ENCODE assay signal across 13 mouse cellular contexts in genomic region chr5:54001021-54001420, GRCm38 (mm10). TPM values are rescaled to one million over a fixed set of nuclear protein-coding genes. Genes with fewer than 3 reads are reported as not detected.
DNase-seq lines count a peak whose midpoint lies in the region; ATAC-seq and TF ChIP-seq lines count a peak whose summit lies in the region.
"Had no signal": no experiment of that assay in that cellular context is flagged by ENCODE, and none has a peak within 500 bp of the region (broad histone marks: within the 10 kb centered on the region; RNA-seq: fewer than 3 reads in every experiment).

No protein-coding gene starts in this region.

- no peak overlapping the region for H3K9ac ChIP-seq in heart, embryonic 11.5 days (ENCODE audit: low read depth, low read length)
- H3K9ac ChIP-seq in kidney, embryonic 16.5 days (replicated peaks; ENCODE audit: low read length) = no peak overlapping the region
- no peak overlapping the region; the same call in 1 of the 2 replicates for H3K9ac ChIP-seq in stomach, embryonic 14.5 days (replicated peaks; ENCODE audit: low read depth, low read length)
- H3K9ac ChIP-seq in stomach, postnatal 0 days (ENCODE audit: low read length) = no peak overlapping the region
- H3K9ac ChIP-seq: liver, embryonic 13.5 days had no signal

- WGBS in heart, embryonic 11.5 days (ENCODE audit: insufficient replicate concordance) = 62% methylated on average over 5 of the region's 5 CpGs
- 37% methylated on average over 5 of the region's 5 CpGs for WGBS in kidney, embryonic 16.5 days
- 31% methylated on average over 5 of the region's 5 CpGs for WGBS in stomach, embryonic 14.5 days
- 43% methylated on average over 5 of the region's 5 CpGs for WGBS in stomach, postnatal 0 days

- no peaks in the 10 kb centered on the region for H3K36me3 ChIP-seq in heart, embryonic 11.5 days (ENCODE audit: control insufficient read depth, insufficient read depth, low read length)
- H3K36me3 ChIP-seq in kidney, embryonic 16.5 days (ENCODE audit: insufficient read depth, low read length) = no peaks in the 10 kb centered on the region
- no peaks in the 10 kb centered on the region for H3K36me3 ChIP-seq in stomach, embryonic 14.5 days (ENCODE audit: control insufficient read depth, insufficient read depth, low read length)
- H3K36me3 ChIP-seq in stomach, postnatal 0 days (ENCODE audit: control insufficient read depth, insufficient read depth, low read length) = no peaks in the 10 kb centered on the region
- H3K36me3 ChIP-seq: liver, embryonic 13.5 days had no signal

- no peak overlapping the region for H3K27ac ChIP-seq in heart, embryonic 11.5 days (ENCODE audit: low read depth, low read length)
- no peak overlapping the region for H3K27ac ChIP-seq in kidney, embryonic 16.5 days (ENCODE audit: low read length)
- H3K27ac ChIP-seq in stomach, embryonic 14.5 days (ENCODE audit: low read length) = no peak overlapping the region
- no peak overlapping the region for H3K27ac ChIP-seq in stomach, postnatal 0 days (replicated peaks)
- H3K27ac ChIP-seq: liver, embryonic 13.5 days had no signal

- no peak for TF ChIP-seq EP300 in stomach, postnatal 0 days (optimal IDR thresholded peaks at IDR 0.05)

- peak overlapping the region; percentile 32 for H3K4me2 ChIP-seq in heart, embryonic 11.5 days
- peak overlapping the region; percentile 32; the same call in 1 of the 2 replicates for H3K4me2 ChIP-seq in kidney, embryonic 16.5 days (replicated peaks; ENCODE audit: low read depth, low read length)
- H3K4me2 ChIP-seq in stomach, embryonic 14.5 days (replicated peaks; ENCODE audit: low read depth, low read length) = peak overlapping the region; percentile 4; the same call in 1 of the 2 replicates
- H3K4me2 ChIP-seq in stomach, postnatal 0 days (replicated peaks; ENCODE audit: low read depth) = no peak overlapping the region

- no peaks in the 10 kb centered on the region for H3K9me3 ChIP-seq in heart, embryonic 11.5 days (replicated peaks; ENCODE audit: control insufficient read depth, low read length)
- H3K9me3 ChIP-seq in kidney, embryonic 16.5 days (ENCODE audit: low read length) = no peaks in the 10 kb centered on the region
- H3K9me3 ChIP-seq in stomach, embryonic 14.5 days (ENCODE audit: control insufficient read depth, low read depth, low read length) = no peaks in the 10 kb centered on the region
- H3K9me3 ChIP-seq in stomach, postnatal 0 days (ENCODE audit: control insufficient read depth, low read length) = no peaks in the 10 kb centered on the region
- H3K9me3 ChIP-seq: liver, embryonic 13.5 days had no signal

- DNase-seq in heart, adult 18-20 months = no peak
- no peak for DNase-seq in kidney, postnatal 4 days
- no peak for DNase-seq in stomach, postnatal 0 days (ENCODE audit: low spot score)
- DNase-seq in adrenal gland, adult (ENCODE audit: inconsistent age in 2 of 2, low spot score in 1 of 2) = no peak
- DNase-seq in testis, postnatal 14 days (ENCODE audit: low spot score) = no peak
- DNase-seq: adrenal gland, postnatal 10 days; embryo, embryonic 11 days; kidney, adult 8-10 months; liver, embryonic 13.5 days; thymus, adult 2 months had no signal

- peaks cover 12% of the 10 kb centered on the region for H3K4me1 ChIP-seq in heart, embryonic 11.5 days (ENCODE audit: control insufficient read depth, insufficient read depth, low read length)
- H3K4me1 ChIP-seq in kidney, embryonic 16.5 days (ENCODE audit: insufficient read depth, low read length) = peaks cover 29% of the 10 kb centered on the region
- peaks cover 13% of the 10 kb centered on the region for H3K4me1 ChIP-seq in stomach, embryonic 14.5 days (ENCODE audit: control insufficient read depth, insufficient read depth, low read length)
- H3K4me1 ChIP-seq in stomach, postnatal 0 days (replicated peaks; ENCODE audit: control insufficient read depth, insufficient read depth) = no peaks in the 10 kb centered on the region

- ATAC-seq in heart, embryonic 11.5 days (replicated peaks; ENCODE audit: insufficient number of reproducible peaks, low FRiP score, low TSS enrichment) = no peak
- ATAC-seq in kidney, embryonic 16.5 days (ENCODE audit: low FRiP score, low TSS enrichment) = no peak
- no peak for ATAC-seq in stomach, embryonic 14.5 days (ENCODE audit: insufficient number of reproducible peaks, insufficient read depth, low FRiP score, low read depth)
- ATAC-seq in stomach, postnatal 0 days (ENCODE audit: low FRiP score, low TSS enrichment) = no peak

- no peak for TF ChIP-seq CTCF in stomach, postnatal 0 days (IDR thresholded peaks at IDR 0.05; ENCODE audit: low read depth)

- H3K4me3 ChIP-seq in heart, embryonic 11.5 days (ENCODE audit: low read depth, low read length) = no peak overlapping the region
- H3K4me3 ChIP-seq in kidney, embryonic 16.5 days (ENCODE audit: low read length) = no peak overlapping the region
- H3K4me3 ChIP-seq in stomach, embryonic 14.5 days (ENCODE audit: low read depth, low read length) = no peak overlapping the region
- H3K4me3 ChIP-seq in stomach, postnatal 0 days (ENCODE audit: low read depth, low read length) = no peak overlapping the region

- H3K27me3 ChIP-seq in heart, embryonic 11.5 days (ENCODE audit: control insufficient read depth, insufficient read depth, low read length) = no peaks in the 10 kb centered on the region
- H3K27me3 ChIP-seq in kidney, embryonic 16.5 days (ENCODE audit: insufficient read depth, low read length) = no peaks in the 10 kb centered on the region
- no peaks in the 10 kb centered on the region for H3K27me3 ChIP-seq in stomach, embryonic 14.5 days (ENCODE audit: control insufficient read depth, insufficient read depth, low read length)
- no peaks in the 10 kb centered on the region for H3K27me3 ChIP-seq in stomach, postnatal 0 days (ENCODE audit: control insufficient read depth, insufficient read depth, low read length)

RNA-seq across cellular contexts. Expression of gene Stim2, which starts 2.7 kb away (rescaled TPM):
- polyA plus RNA-seq in heart, embryonic 11.5 days (2014; fragmentation: Nextera tagmentation; extraction: Ambion mirVana) = 9.9 and 16.1 TPM in 2 replicates
- 10 to 100 TPM; 14.0 to 15.3 TPM for total RNA-seq in heart, adult 18-20 months (2021)
- 18.0 and 19.6 TPM in 2 replicates for polyA plus RNA-seq in kidney, embryonic 16.5 days (2015; fragmentation: Nextera tagmentation; extraction: Ambion mirVana)
- 18.3 and 18.5 TPM in 2 replicates for polyA plus RNA-seq in stomach, embryonic 14.5 days (2014; fragmentation: Nextera tagmentation; extraction: Ambion mirVana)
- 14.0 TPM in 2 replicates for polyA plus RNA-seq in stomach, postnatal 0 days (2015; fragmentation: Nextera tagmentation; extraction: Ambion mirVana)
